24 mouse cellular contexts compared by ENCODE assay signal in genomic region chr19:20715093-20715492, GRCm38 (mm10). TPM values are rescaled to one million over a fixed set of nuclear protein-coding genes. Genes with fewer than 3 reads are reported as not detected.
DNase-seq lines count a peak whose midpoint lies in the region; ATAC-seq and TF ChIP-seq lines count a peak whose summit lies in the region.
"Had no signal": no experiment of that assay in that cellular context is flagged by ENCODE, and none has a peak within 500 bp of the region (broad histone marks: within the 10 kb centered on the region; RNA-seq: fewer than 3 reads in every experiment).

No protein-coding gene starts in this region.

- no peak for TF ChIP-seq EP300 in liver, postnatal 0 days (IDR thresholded peaks at IDR 0.05; ENCODE audit: low read depth)

- DNase-seq in kidney, adult 9 months: peak; percentile 5
- no peak for DNase-seq in kidney, adult 18-20 months
- peak; percentile 30 for DNase-seq in liver, postnatal 0 days
- no peak for DNase-seq in liver
- DNase-seq in fat pad, adult 2 months (ENCODE audit: extremely low read depth, low read depth, low spot score): peak; percentile 25
- no peak for DNase-seq in left cerebral cortex, adult 8-10 months (ENCODE audit: low spot score in 2 of 2)
- DNase-seq: adrenal gland, adult 2 months; adrenal gland, postnatal 10 days; adrenal gland, postnatal 36 days; cerebellum, adult 11-12 months; cerebellum, adult 2 months; cerebellum, adult 9-10 months; cerebellum, postnatal 10 days; cerebellum, postnatal 25 days had no signal

- H3K27ac ChIP-seq in liver, postnatal 0 days (ENCODE audit: low read depth): no peak overlapping the region
- H3K27ac ChIP-seq: embryonic facial prominence, embryonic 10.5 days; embryonic facial prominence, embryonic 12.5 days; forebrain, embryonic 10.5 days; forebrain, embryonic 12.5 days had no signal

- ATAC-seq in liver, postnatal 0 days: peak; percentile 76
- ATAC-seq: activated CD4-positive, CD25-positive, alpha-beta regulatory T cell, adult 4 months; forebrain, embryonic 14.5 days; forebrain, embryonic 16.5 days had no signal

- no peaks in the 10 kb centered on the region for H3K27me3 ChIP-seq in liver, postnatal 0 days (ENCODE audit: insufficient read depth, low read length)
- H3K27me3 ChIP-seq: embryonic facial prominence, embryonic 12.5 days; forebrain, embryonic 12.5 days; Patski had no signal

- no peak overlapping the region for H3K9ac ChIP-seq in liver, postnatal 0 days (replicated peaks)
- H3K9ac ChIP-seq: embryonic facial prominence, embryonic 12.5 days; forebrain, embryonic 12.5 days had no signal

- no peak for TF ChIP-seq CTCF in liver, postnatal 0 days (IDR thresholded peaks at IDR 0.05; ENCODE audit: low read depth)

- no peaks in the 10 kb centered on the region for H3K4me1 ChIP-seq in liver, postnatal 0 days (ENCODE audit: insufficient read depth)
- H3K4me1 ChIP-seq: embryonic facial prominence, embryonic 10.5 days; embryonic facial prominence, embryonic 12.5 days; forebrain, embryonic 10.5 days; forebrain, embryonic 12.5 days had no signal

- WGBS in liver, postnatal 0 days (ENCODE audit: insufficient replicate concordance): 75% methylated on average over 1 of the region's 1 CpGs

- H3K4me3 ChIP-seq in liver, postnatal 0 days (ENCODE audit: low read depth, low read length): no peak overlapping the region
- H3K4me3 ChIP-seq: embryonic facial prominence, embryonic 10.5 days; embryonic facial prominence, embryonic 12.5 days; forebrain, embryonic 10.5 days; forebrain, embryonic 12.5 days had no signal

- H3K4me2 ChIP-seq in liver, postnatal 0 days (ENCODE audit: low read depth, low read length): no peak overlapping the region
- H3K4me2 ChIP-seq: embryonic facial prominence, embryonic 12.5 days; forebrain, embryonic 12.5 days had no signal

- H3K9me3 ChIP-seq in liver, postnatal 0 days (ENCODE audit: low read length): no peaks in the 10 kb centered on the region
- H3K9me3 ChIP-seq: embryonic facial prominence, embryonic 10.5 days; embryonic facial prominence, embryonic 12.5 days; forebrain, embryonic 10.5 days; forebrain, embryonic 12.5 days had no signal

- H3K36me3 ChIP-seq in liver, postnatal 0 days (replicated peaks; ENCODE audit: insufficient read depth, low read length): no peaks in the 10 kb centered on the region
- H3K36me3 ChIP-seq: embryonic facial prominence, embryonic 10.5 days; embryonic facial prominence, embryonic 12.5 days; forebrain, embryonic 10.5 days; forebrain, embryonic 12.5 days had no signal

RNA-seq across cellular contexts. Expression of gene Aldh1a7, which starts 12.3 kb away (rescaled TPM):
- polyA plus RNA-seq in liver, postnatal 0 days (2015; fragmentation: Nextera tagmentation; extraction: Ambion mirVana): 1.3 and 1.6 TPM in 2 replicates
- under 1 TPM; 0.53 to 0.82 (median 0.77) TPM for total RNA-seq in left cerebral cortex, adult 8-10 months (2022)
- total RNA-seq: MEL had no signal
- polyA plus RNA-seq: activated CD4-positive, CD25-positive, alpha-beta regulatory T cell, adult 4 months; C2C12 had no signal

Comparison
In these comparisons a context has a peak if more than half of its experiments do, and no peak if none do; other contexts are left out.
1. DNase-seq: peak in kidney, adult 9 months (single experiment), liver, postnatal 0 days (single experiment) and fat pad, adult 2 months (single experiment); none in kidney, adult 18-20 months (single experiment), liver (single experiment) and left cerebral cortex, adult 8-10 months (0 of 2).